Mouse (Mus musculus): ENCODE measurements around the gene Iqgap3. TPM values are rescaled to one million over a fixed set of nuclear protein-coding genes. Genes with fewer than 3 reads are reported as not detected.

Gene Iqgap3
- total RNA-seq, 2 experiments from 2014 or later = 16.3 to 26.3 TPM

Other genes starting within 250 kb of the Iqgap3 start
- gene Sh2d2a, start 235.2 kb upstream of the Iqgap3 start, total RNA-seq (2015) = 1.9 and 2.7 TPM in 2 replicates
- 0.70 and 1.4 TPM in 2 replicates for gene Sh2d2a, start 235.2 kb upstream of the Iqgap3 start, total RNA-seq (2017)
- gene Prcc, start 196.4 kb upstream of the Iqgap3 start, total RNA-seq (2015) = 16.8 and 18.9 TPM in 2 replicates
- 18.5 and 22.2 TPM in 2 replicates for gene Prcc, start 196.4 kb upstream of the Iqgap3 start, total RNA-seq (2017)
- gene Hdgf, start 175.7 kb upstream of the Iqgap3 start, total RNA-seq (2015) = 131 and 154 TPM in 2 replicates
- 217 and 229 TPM in 2 replicates for gene Hdgf, start 175.7 kb upstream of the Iqgap3 start, total RNA-seq (2017)
- gene Mrpl24, start 162.5 kb upstream of the Iqgap3 start, total RNA-seq (2015) = 134 and 135 TPM in 2 replicates
- 99.8 and 106 TPM in 2 replicates for gene Mrpl24, start 162.5 kb upstream of the Iqgap3 start, total RNA-seq (2017)
- gene Isg20l2, start 151.7 kb upstream of the Iqgap3 start, total RNA-seq (2015) = 27.5 and 28.8 TPM in 2 replicates
- gene Isg20l2, start 151.7 kb upstream of the Iqgap3 start, total RNA-seq (2017) = 25.0 and 26.3 TPM in 2 replicates
- 7.2 and 7.8 TPM in 2 replicates for gene Rrnad1, start 151.3 kb upstream of the Iqgap3 start, total RNA-seq (2015)
- 8.7 and 10.2 TPM in 2 replicates for gene Rrnad1, start 151.3 kb upstream of the Iqgap3 start, total RNA-seq (2017)
- gene Crabp2, start 133.3 kb upstream of the Iqgap3 start, total RNA-seq (2015) = 1.3 TPM in 1 of 2 replicates, not detected in the other
- gene Crabp2, start 133.3 kb upstream of the Iqgap3 start, total RNA-seq (2017) = not detected in 2 replicates
- gene Nes, start 110.9 kb upstream of the Iqgap3 start, total RNA-seq (2015) = not detected in 2 replicates
- gene Nes, start 110.9 kb upstream of the Iqgap3 start, total RNA-seq (2017) = not detected in 2 replicates
- not detected in 2 replicates for gene Bcan, start 81.7 kb upstream of the Iqgap3 start, total RNA-seq (2015)
- gene Bcan, start 81.7 kb upstream of the Iqgap3 start, total RNA-seq (2017) = not detected in 2 replicates
- gene Hapln2, start 54.4 kb upstream of the Iqgap3 start, total RNA-seq (2015) = not detected in 2 replicates
- not detected in 2 replicates for gene Hapln2, start 54.4 kb upstream of the Iqgap3 start, total RNA-seq (2017)
- 7.3 TPM in 2 replicates for gene Gpatch4, start 38.9 kb upstream of the Iqgap3 start, total RNA-seq (2015)
- gene Gpatch4, start 38.9 kb upstream of the Iqgap3 start, total RNA-seq (2017) = 9.5 and 10.1 TPM in 2 replicates
- 48.2 and 56.4 TPM in 2 replicates for gene Naxe, start 23.5 kb upstream of the Iqgap3 start, total RNA-seq (2015)
- gene Naxe, start 23.5 kb upstream of the Iqgap3 start, total RNA-seq (2017) = 17.8 and 29.3 TPM in 2 replicates
- gene Ttc24, start 3.7 kb upstream of the Iqgap3 start, total RNA-seq (2015) = not detected in 2 replicates
- gene Ttc24, start 3.7 kb upstream of the Iqgap3 start, total RNA-seq (2017) = not detected in 2 replicates
- 73.3 and 77.4 TPM in 2 replicates for gene Mef2d, start 60.4 kb downstream of the Iqgap3 start, total RNA-seq (2015)
- gene Mef2d, start 60.4 kb downstream of the Iqgap3 start, total RNA-seq (2017) = 29.2 and 42.0 TPM in 2 replicates
- not detected in 2 replicates for gene Rhbg, start 172.7 kb downstream of the Iqgap3 start, total RNA-seq (2015)
- not detected in 2 replicates for gene Rhbg, start 172.7 kb downstream of the Iqgap3 start, total RNA-seq (2017)
- not detected in 2 replicates for gene Gm38392, start 205.2 kb downstream of the Iqgap3 start, total RNA-seq (2015)
- gene Gm38392, start 205.2 kb downstream of the Iqgap3 start, total RNA-seq (2017) = not detected in 2 replicates
- gene Tsacc, start 215.0 kb downstream of the Iqgap3 start, total RNA-seq (2015) = 2.8 and 6.6 TPM in 2 replicates
- gene Tsacc, start 215.0 kb downstream of the Iqgap3 start, total RNA-seq (2017) = 0.95 and 3.5 TPM in 2 replicates
- 153 and 179 TPM in 2 replicates for gene Cct3, start 215.1 kb downstream of the Iqgap3 start, total RNA-seq (2015)
- gene Cct3, start 215.1 kb downstream of the Iqgap3 start, total RNA-seq (2017) = 90.2 and 91.2 TPM in 2 replicates
- 146 and 170 TPM in 2 replicates for gene Glmp, start 243.1 kb downstream of the Iqgap3 start, total RNA-seq (2015)
- 40.6 and 45.1 TPM in 2 replicates for gene Glmp, start 243.1 kb downstream of the Iqgap3 start, total RNA-seq (2017)